In genomic region chr14:20479291-20480194, GRCm38 (mm10) we compare ENCODE assay signal across 1 mouse cellular context.
TF ChIP-seq lines count a peak whose summit lies in the region.

TSS of gene Anxa7 (minus strand) at chr14:20480133.

TF ChIP-seq in MEL, 35 proteins besides CTCF, POLR2A, EP300 and RAD21 (continued from another document):
- TF ChIP-seq TCF12 (IDR thresholded peaks at IDR 0.05; ENCODE audit: low read depth, low read length) (0 out of 2 replicates have a peak, but pooled peaks have one; percentile 5), ZNF384 (IDR thresholded peaks at IDR 0.05; ENCODE audit: low read depth, low read length) (no peak), RCOR1 (IDR thresholded peaks at IDR 0.05; ENCODE audit: low read depth, low read length) (no peak), MEF2A (IDR thresholded peaks at IDR 0.05; ENCODE audit: extremely low read depth, insufficient replicate concordance, low read depth, low read length, poor library complexity, severe bottlenecking) (no peak), ZKSCAN1 (IDR thresholded peaks at IDR 0.05; ENCODE audit: low read depth, low read length) (no peak), ETS1 (IDR thresholded peaks at IDR 0.05; ENCODE audit: low read depth, low read length) (peak; percentile 9), BHLHE40 (IDR thresholded peaks at IDR 0.05; ENCODE audit: borderline replicate concordance, low read depth, low read length) (no peak)
